Mouse (Mus musculus) hindbrain, embryonic 14.5 days (tissue): ENCODE measurements around the gene Rhno1. TPM values are rescaled to one million over a fixed set of nuclear protein-coding genes. Genes with fewer than 3 reads are reported as not detected.

Experiments
- ATAC-seq: fragments of 200-750 bp; cut with Nextera tagmentation; 2 replicates; pipeline ENCODE4 v1.8.0; 2017; ENCODE audit warnings: moderate number of reproducible peaks, mild to moderate bottlenecking, moderate TSS enrichment, moderate library complexity; ENCODE audit not compliant: low FRiP score
- DNase-seq: peaks from one replicate; pipeline ENCODE4 v3.0.0-alpha.2; 2015; ENCODE audit warnings: low spot score
- H3K27ac ChIP-seq: fragments of 300-500 bp; sonication (generic); 2 replicates; pipeline ENCODE4 v1.5.1; 2014; ENCODE audit warnings: mild to moderate bottlenecking, moderate library complexity
- H3K27me3 ChIP-seq: fragments of 300-500 bp; sonication (generic); 2 replicates; pipeline ENCODE4 v1.6.1; 2014; ENCODE audit warnings: mild to moderate bottlenecking, low read length, mixed read lengths; ENCODE audit not compliant: control insufficient read depth, insufficient read depth
- H3K36me3 ChIP-seq: fragments of 300-500 bp; sonication (generic); replicated peaks from 2 replicates; pipeline ENCODE4 v1.6.1; 2014; ENCODE audit not compliant: control insufficient read depth, insufficient read depth
- H3K4me1 ChIP-seq: fragments of 300-500 bp; sonication (generic); replicated peaks from 2 replicates; pipeline ENCODE4 v1.6.1; 2014; ENCODE audit warnings: antibody characterized with exemption, low read length, mixed read lengths; ENCODE audit not compliant: control insufficient read depth, insufficient read depth
- H3K4me2 ChIP-seq: fragments of 300-500 bp; sonication (generic); replicated peaks from 2 replicates; pipeline ENCODE4 v1.6.1; 2014; ENCODE audit warnings: mild to moderate bottlenecking, moderate library complexity
- H3K4me3 ChIP-seq: fragments of 300-500 bp; sonication (generic); replicated peaks from 2 replicates; pipeline ENCODE4 v1.5.1; 2014; ENCODE audit warnings: mild to moderate bottlenecking, low read length
- H3K9ac ChIP-seq: fragments of 300-500 bp; sonication (generic); 2 replicates; pipeline ENCODE4 v1.6.1; 2014
- H3K9me3 ChIP-seq: fragments of 300-500 bp; sonication (generic); 2 replicates; pipeline ENCODE4 v1.6.1; 2016; ENCODE audit warnings: low read length; ENCODE audit not compliant: control insufficient read depth
- WGBS: fragments of 180-500 bp; shearing (Covaris S2); extraction: QIAGEN DNeasy Blood & Tissue Kit; methylation state at CpG from one replicate; pipeline ENCODE4 v1.1.7; 2014; 5-methylcytosine and 5-hydroxymethylcytosine counted together
- polyA plus RNA-seq: library from polyadenylated mRNA; unstranded; fragments of >200 nt; fragmentation: Nextera tagmentation; extraction: Ambion mirVana; gene quantifications from 2 replicates; pipeline ENCODE4 v1.2.1, GENCODE M21; 2014

Gene Rhno1
- polyA plus RNA-seq, 1 experiment from 2014 or later: 78.4 TPM

DNA sequence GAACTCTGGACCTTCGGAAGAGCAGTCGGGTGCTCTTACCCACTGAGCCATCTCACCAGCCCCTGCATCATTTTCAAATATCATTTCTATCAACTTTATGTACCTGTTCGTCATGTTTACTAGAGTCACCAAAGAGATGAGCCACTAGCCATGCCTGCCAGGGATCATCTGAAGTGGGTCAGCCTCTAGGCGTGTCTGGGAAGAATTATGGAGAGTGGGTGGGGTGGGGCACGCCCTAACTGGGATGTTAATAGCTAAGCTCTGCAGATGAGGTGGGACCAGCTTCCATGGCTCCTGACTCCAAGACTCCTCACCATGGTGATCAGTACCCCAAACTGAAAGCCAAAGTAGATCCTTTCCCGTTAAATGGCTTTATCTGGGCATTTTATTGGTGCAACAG lies 47.9 kb downstream of the Rhno1 start:
- H3K4me1 ChIP-seq: no peaks in the 10 kb centered on the region
- WGBS: 83% methylated on average over 6 of the region's 6 CpGs
- DNase-seq (no peak), ATAC-seq (no peak)
- no peak overlapping the region for H3K27ac ChIP-seq
- no peaks in the 10 kb centered on the region for H3K9me3 ChIP-seq
- H3K4me2 ChIP-seq: no peak overlapping the region
- no peak overlapping the region for H3K9ac ChIP-seq
- no peak overlapping the region for H3K4me3 ChIP-seq
- no peaks in the 10 kb centered on the region for H3K27me3 ChIP-seq
- H3K36me3 ChIP-seq: no peaks in the 10 kb centered on the region

DNA sequence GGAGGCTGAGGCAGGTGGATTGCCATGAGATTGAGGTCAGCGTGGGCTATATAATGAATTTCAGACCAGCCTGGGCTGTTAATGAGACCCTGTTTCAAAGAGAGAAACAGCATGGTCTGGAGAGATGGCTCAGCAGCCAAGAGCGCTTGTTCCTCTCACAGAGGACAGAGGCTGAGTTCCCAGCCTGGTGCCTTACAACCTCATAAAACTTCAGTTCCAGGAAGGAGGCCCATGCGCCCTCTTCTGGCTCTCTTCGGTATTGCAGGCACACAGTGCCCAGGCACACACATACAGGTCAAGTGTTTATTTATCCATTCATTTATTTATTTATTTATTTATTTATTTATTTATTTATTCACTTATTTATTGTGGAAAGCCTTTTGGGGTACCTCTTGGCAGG lies 54.4 kb downstream of the Rhno1 start:
- 29% methylated on average over 4 of the region's 4 CpGs for WGBS
- H3K9me3 ChIP-seq: no peaks in the 10 kb centered on the region

More for the DNA sequence above, 54.4 kb downstream of the Rhno1 start:
- Histone ChIP-seq H3K36me3 (no peaks in the 10 kb centered on the region), H3K4me2 (no peak overlapping the region), H3K4me1 (no peaks in the 10 kb centered on the region), H3K9ac (no peak overlapping the region), H3K27ac (no peak overlapping the region), H3K27me3 (no peaks in the 10 kb centered on the region), H3K4me3 (no peak overlapping the region)
- ATAC-seq (peak; percentile 24; the same call in 1 of the 2 replicates), DNase-seq (peak; percentile 73)

Other genes with a start within 250 kb of the Rhno1 start
- 41.3 and 43.4 TPM in 2 replicates for gene Tspan9, start 219.3 kb downstream of the Rhno1 start, polyA plus RNA-seq
- gene Tead4, start 62.1 kb downstream of the Rhno1 start, polyA plus RNA-seq: 0.27 and 0.32 TPM in 2 replicates
- gene Tulp3, start 7.1 kb downstream of the Rhno1 start, polyA plus RNA-seq: 14.3 and 20.0 TPM in 2 replicates
- gene Foxm1, start 56 bp upstream of the Rhno1 start, polyA plus RNA-seq: 6.7 and 7.7 TPM in 2 replicates
- 0.34 and 0.58 TPM in 2 replicates for gene Tex52, start 12.5 kb upstream of the Rhno1 start, polyA plus RNA-seq
- gene Gm44596, start 12.6 kb upstream of the Rhno1 start, polyA plus RNA-seq: not detected in 2 replicates
- gene Nrip2, start 36.4 kb upstream of the Rhno1 start, polyA plus RNA-seq: 8.9 and 9.0 TPM in 2 replicates
- 36.0 and 39.4 TPM in 2 replicates for gene Itfg2, start 62.0 kb upstream of the Rhno1 start, polyA plus RNA-seq
- 293 and 307 TPM in 2 replicates for gene Fkbp4, start 75.8 kb upstream of the Rhno1 start, polyA plus RNA-seq
- gene Pzp, start 163.8 kb upstream of the Rhno1 start, polyA plus RNA-seq: 0.13 and 0.70 TPM in 2 replicates
- gene A2ml1, start 218.7 kb upstream of the Rhno1 start, polyA plus RNA-seq: 1.3 and 2.3 TPM in 2 replicates